Mouse (Mus musculus) embryo, embryonic 9.5 days (tissue): ENCODE measurements around the gene Spg11.
"Not testable (repeated sequence)": the region's sequence is repeated elsewhere in the genome, so short reads cannot be mapped to it uniquely, and the experiment has no call there.

Source experiments
- DNase-seq: peaks from one replicate; pipeline ENCODE4 v3.0.0-alpha.2; 2017; ENCODE audit errors: extremely low spot score

The Spg11 gene

GRCm38 (mm10) chr2:122145756-122146155 is 27.6 kb upstream of the Spg11 start:
- no peak for DNase-seq

GRCm38 (mm10) chr2:122143111-122143510 is 24.9 kb upstream of the Spg11 start:
- no peak for DNase-seq

GRCm38 (mm10) chr2:122141332-122141967 is 23.3 kb upstream of the Spg11 start:
- DNase-seq: no peak

GRCm38 (mm10) chr2:122140815-122141214 is 22.6 kb upstream of the Spg11 start:
- no peak for DNase-seq

- no peak for DNase-seq
Measured at GRCm38 (mm10) chr2:122137839-122138465, 19.8 kb upstream of the Spg11 start.

GRCm38 (mm10) chr2:122132618-122133017 is 14.4 kb upstream of the Spg11 start:
- DNase-seq: no peak

GRCm38 (mm10) chr2:122132078-122132477 is 13.9 kb upstream of the Spg11 start:
- no peak for DNase-seq

- DNase-seq: no peak
Measured at GRCm38 (mm10) chr2:122127635-122128034, 9.4 kb upstream of the Spg11 start.

- no peak for DNase-seq
Measured at GRCm38 (mm10) chr2:122126765-122127347, 8.7 kb upstream of the Spg11 start.

GRCm38 (mm10) chr2:122125680-122126572 is 7.7 kb upstream of the Spg11 start:
- no peak for DNase-seq

GRCm38 (mm10) chr2:122116888-122117287 is 1.3 kb downstream of the Spg11 start:
- DNase-seq: no peak

GRCm38 (mm10) chr2:122109714-122110113 is 8.5 kb downstream of the Spg11 start:
- no peak for DNase-seq

GRCm38 (mm10) chr2:122108101-122108500 is 10.1 kb downstream of the Spg11 start:
- no peak for DNase-seq

GRCm38 (mm10) chr2:122102070-122102469 is 16.1 kb downstream of the Spg11 start:
- DNase-seq: no peak

GRCm38 (mm10) chr2:122097686-122098085 is 20.5 kb downstream of the Spg11 start:
- DNase-seq: not testable (repeated sequence)

- DNase-seq: no peak
Measured at GRCm38 (mm10) chr2:122093844-122094243, 24.3 kb downstream of the Spg11 start.

- DNase-seq: no peak
Measured at GRCm38 (mm10) chr2:122086446-122086845, 31.7 kb downstream of the Spg11 start.

- no peak for DNase-seq
Measured at GRCm38 (mm10) chr2:122081728-122082456, 36.3 kb downstream of the Spg11 start.

- DNase-seq: peak; percentile 42
Measured at GRCm38 (mm10) chr2:122069922-122070321, 48.3 kb downstream of the Spg11 start.

GRCm38 (mm10) chr2:122069144-122069912 is 48.9 kb downstream of the Spg11 start:
- no peak for DNase-seq

GRCm38 (mm10) chr2:122066241-122066640 is 51.9 kb downstream of the Spg11 start:
- no peak for DNase-seq
